Mouse (Mus musculus) stomach, embryonic 15.5 days (tissue): ENCODE measurements around the gene Gm13285. TPM values are rescaled to one million over a fixed set of nuclear protein-coding genes. Genes with fewer than 3 reads are reported as not detected.
"Not testable (repeated sequence)": the region's sequence is repeated elsewhere in the genome, so short reads cannot be mapped to it uniquely, and the experiment has no call there.

ENCODE experiments used
- ATAC-seq: fragments of 200-750 bp; cut with Nextera tagmentation; 2 replicates; pipeline ENCODE4 v1.8.0; 2017; ENCODE audit warnings: low read depth, moderate number of reproducible peaks, moderate TSS enrichment; ENCODE audit not compliant: insufficient read depth, low FRiP score
- H3K27ac ChIP-seq: fragments of 300-500 bp; sonication (generic); 2 replicates; pipeline ENCODE4 v1.5.1; 2015; ENCODE audit warnings: mild to moderate bottlenecking, inconsistent platforms
- H3K27me3 ChIP-seq: fragments of 300-500 bp; sonication (generic); replicated peaks from 2 replicates; pipeline ENCODE4 v1.6.1; 2015; ENCODE audit warnings: inconsistent platforms
- H3K36me3 ChIP-seq: fragments of 300-500 bp; sonication (generic); 2 replicates; pipeline ENCODE4 v1.6.1; 2015; ENCODE audit warnings: inconsistent platforms
- H3K4me1 ChIP-seq: fragments of 300-500 bp; sonication (generic); 2 replicates; pipeline ENCODE4 v1.6.1; 2015; ENCODE audit warnings: inconsistent platforms
- H3K4me2 ChIP-seq: fragments of 300-500 bp; sonication (generic); 2 replicates; pipeline ENCODE4 v1.6.1; 2015; ENCODE audit warnings: mild to moderate bottlenecking, inconsistent platforms
- H3K4me3 ChIP-seq: fragments of 300-500 bp; sonication (generic); replicated peaks from 2 replicates; pipeline ENCODE4 v1.5.1; 2015; ENCODE audit warnings: inconsistent platforms
- H3K9ac ChIP-seq: fragments of 300-500 bp; sonication (generic); 2 replicates; pipeline ENCODE4 v1.6.1; 2015; ENCODE audit warnings: inconsistent platforms
- H3K9me3 ChIP-seq: fragments of 300-500 bp; sonication (generic); 2 replicates; pipeline ENCODE4 v1.6.1; 2016; ENCODE audit warnings: inconsistent platforms
- WGBS: fragments of 180-500 bp; shearing (Covaris S2); methylation state at CpG from one replicate; pipeline ENCODE4 v1.1.7; 2015; 5-methylcytosine and 5-hydroxymethylcytosine counted together
- polyA plus RNA-seq: library from polyadenylated mRNA; unstranded; fragments of >200 nt; fragmentation: Nextera tagmentation; extraction: Ambion mirVana; gene quantifications from 2 replicates; pipeline ENCODE4 v1.2.1, GENCODE M21; 2015

Gm13285 gene
- polyA plus RNA-seq, 1 experiment from 2014 or later, result 1.3 TPM

GRCm38 (mm10) chr4:88773534-88773933 is 25.9 kb upstream of the Gm13285 start, which contains the start of gene Gm13290:
TSS of gene Gm13290 (plus strand) at chr4:88773834.
- H3K9ac ChIP-seq, H3K4me3 ChIP-seq, H3K9me3 ChIP-seq, H3K4me2 ChIP-seq, H3K4me1 ChIP-seq, ATAC-seq, H3K27me3 ChIP-seq, H3K27ac ChIP-seq, H3K36me3 ChIP-seq: not testable (repeated sequence)
- WGBS, result no CpG with 5 or more reads among the region's 32 CpGs

- WGBS, result no CpG with 5 or more reads among the region's 29 CpGs
- H3K4me1 ChIP-seq, ATAC-seq, H3K4me2 ChIP-seq, H3K27ac ChIP-seq, H3K9ac ChIP-seq, H3K9me3 ChIP-seq, H3K4me3 ChIP-seq, H3K36me3 ChIP-seq, H3K27me3 ChIP-seq: not testable (repeated sequence)
These were observed 22.8 kb upstream of the Gm13285 start, which contains the start of gene Gm13289 for GRCm38 (mm10) chr4:88776622-88777021. TSS of gene Gm13289 (plus strand) at chr4:88776922.

- H3K36me3 ChIP-seq, H3K4me3 ChIP-seq, ATAC-seq, H3K4me2 ChIP-seq, H3K27me3 ChIP-seq, H3K27ac ChIP-seq, H3K9me3 ChIP-seq, H3K9ac ChIP-seq, H3K4me1 ChIP-seq: not testable (repeated sequence)
- no CpG with 5 or more reads among the region's 29 CpGs for WGBS
These were observed 19.9 kb upstream of the Gm13285 start, which contains the start of gene Gm13272 for GRCm38 (mm10) chr4:88779550-88779949. TSS of gene Gm13272 (plus strand) at chr4:88779850.

GRCm38 (mm10) chr4:88780320-88780719 is 19.1 kb upstream of the Gm13285 start:
- 57% methylated on average over 16 of the region's 18 CpGs for WGBS

GRCm38 (mm10) chr4:88781831-88782230 is 17.6 kb upstream of the Gm13285 start, which contains the start of gene Ifnz:
TSS of gene Ifnz (plus strand) at chr4:88782131.
- not testable (repeated sequence) for ATAC-seq, H3K36me3 ChIP-seq, H3K4me1 ChIP-seq, H3K27ac ChIP-seq, H3K9ac ChIP-seq, H3K27me3 ChIP-seq, H3K9me3 ChIP-seq
- peak within 1 kb of the TSS; percentile 25; the same call in 1 of the 2 replicates for H3K4me3 ChIP-seq
- peak within 1 kb of the TSS; percentile 41 for H3K4me2 ChIP-seq
- 25% methylated on average over 5 of the region's 7 CpGs for WGBS

More at GRCm38 (mm10) chr4:88780320-88780719, 19.1 kb upstream of the Gm13285 start:
- not testable (repeated sequence) for H3K27me3 ChIP-seq, ATAC-seq, H3K36me3 ChIP-seq, H3K4me3 ChIP-seq, H3K4me1 ChIP-seq, H3K9ac ChIP-seq, H3K4me2 ChIP-seq, H3K9me3 ChIP-seq, H3K27ac ChIP-seq

- not testable (repeated sequence) for H3K36me3 ChIP-seq, H3K9ac ChIP-seq, H3K4me1 ChIP-seq, H3K27me3 ChIP-seq, H3K27ac ChIP-seq, H3K9me3 ChIP-seq, ATAC-seq
- H3K4me2 ChIP-seq, result peak overlapping the region; percentile 41
- WGBS, result 0% methylated on average over 6 of the region's 31 CpGs
- H3K4me3 ChIP-seq, result peak overlapping the region; percentile 25; the same call in 1 of the 2 replicates
These were observed 17.1 kb upstream of the Gm13285 start for GRCm38 (mm10) chr4:88782335-88782734.

- H3K4me1 ChIP-seq, H3K9me3 ChIP-seq, H3K36me3 ChIP-seq, H3K4me2 ChIP-seq, ATAC-seq, H3K27ac ChIP-seq, H3K4me3 ChIP-seq, H3K9ac ChIP-seq, H3K27me3 ChIP-seq: not testable (repeated sequence)
- WGBS, result no CpG with 5 or more reads among the region's 27 CpGs
These were observed 14.1 kb upstream of the Gm13285 start, which contains the start of gene Gm13276 for GRCm38 (mm10) chr4:88785409-88785808. TSS of gene Gm13276 (plus strand) at chr4:88785709.

- not testable (repeated sequence) for H3K4me2 ChIP-seq, H3K36me3 ChIP-seq, ATAC-seq, H3K9ac ChIP-seq, H3K4me3 ChIP-seq, H3K27ac ChIP-seq, H3K9me3 ChIP-seq, H3K27me3 ChIP-seq, H3K4me1 ChIP-seq
- 3% methylated on average over 4 of the region's 28 CpGs for WGBS
These were observed 11.1 kb upstream of the Gm13285 start, which contains the start of gene Gm13277 for GRCm38 (mm10) chr4:88788402-88788801. TSS of gene Gm13277 (plus strand) at chr4:88788632.

GRCm38 (mm10) chr4:88791250-88791649 is 8.2 kb upstream of the Gm13285 start, which contains the start of gene Gm13278:
TSS of gene Gm13278 (plus strand) at chr4:88791550.
- H3K27me3 ChIP-seq, H3K36me3 ChIP-seq, H3K27ac ChIP-seq, ATAC-seq, H3K4me1 ChIP-seq, H3K4me3 ChIP-seq, H3K9ac ChIP-seq, H3K4me2 ChIP-seq, H3K9me3 ChIP-seq: not testable (repeated sequence)
- WGBS, result no CpG with 5 or more reads among the region's 28 CpGs

GRCm38 (mm10) chr4:88793936-88794675 is 5.4 kb upstream of the Gm13285 start, which contains the start of gene Gm13275:
TSS of gene Gm13275 (plus strand) at chr4:88794487.
- WGBS, result 0% methylated on average over 7 of the region's 52 CpGs

GRCm38 (mm10) chr4:88797097-88797496 is 2.4 kb upstream of the Gm13285 start, which contains the start of gene Gm13279:
TSS of gene Gm13279 (plus strand) at chr4:88797397.
- H3K4me3 ChIP-seq, ATAC-seq, H3K4me2 ChIP-seq, H3K27me3 ChIP-seq, H3K9me3 ChIP-seq, H3K4me1 ChIP-seq, H3K36me3 ChIP-seq, H3K9ac ChIP-seq, H3K27ac ChIP-seq: not testable (repeated sequence)
- no CpG with 5 or more reads among the region's 28 CpGs for WGBS

More at GRCm38 (mm10) chr4:88793936-88794675, 5.4 kb upstream of the Gm13285 start, which contains the start of gene Gm13275:
- not testable (repeated sequence) for ATAC-seq, H3K9ac ChIP-seq, H3K27ac ChIP-seq, H3K36me3 ChIP-seq, H3K27me3 ChIP-seq, H3K9me3 ChIP-seq, H3K4me1 ChIP-seq, H3K4me3 ChIP-seq, H3K4me2 ChIP-seq

- peak within 1 kb of the TSS; percentile 33; the same call in 1 of the 2 replicates for H3K4me2 ChIP-seq
- not testable (repeated sequence) for H3K36me3 ChIP-seq, H3K4me3 ChIP-seq, H3K9ac ChIP-seq, H3K9me3 ChIP-seq, H3K4me1 ChIP-seq, H3K27ac ChIP-seq, H3K27me3 ChIP-seq, ATAC-seq
- WGBS, result no CpG with 5 or more reads among the region's 29 CpGs
These were observed 3.5 kb downstream of the Gm13285 start, which contains the start of gene Gm13287 for GRCm38 (mm10) chr4:88802954-88803353. TSS of gene Gm13287 (plus strand) at chr4:88803254.
